Mouse (Mus musculus): ENCODE results near the gene Bad.

DNA sequence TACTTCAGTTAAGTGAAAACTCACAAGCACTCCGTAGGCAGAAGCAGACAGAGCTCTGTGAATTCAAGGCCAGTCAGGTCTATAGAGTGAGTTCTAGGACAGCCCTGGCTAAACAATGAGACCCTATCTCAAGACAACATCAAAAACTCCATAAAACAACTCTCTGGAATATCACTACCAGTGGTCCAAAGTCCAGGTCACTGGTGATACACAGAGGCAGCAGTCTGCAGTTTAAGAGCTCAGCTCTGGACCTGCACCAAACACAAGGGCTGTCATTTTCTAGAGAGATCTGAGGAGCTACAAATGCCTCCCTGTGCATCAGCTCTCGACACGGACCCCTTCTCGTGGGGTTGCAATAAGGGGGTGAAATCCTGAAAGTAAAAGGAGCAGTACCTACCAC is 23.3 kb upstream of the Bad start:
- TF ChIP-seq CTCF (IDR thresholded peaks at IDR 0.05; ENCODE audit: low read depth) (no peak), EP300 (optimal IDR thresholded peaks at IDR 0.05) (no peak)
